Mouse (Mus musculus): ENCODE data around the gene Lipo1.
"Not testable (repeated sequence)": the region's sequence is repeated elsewhere in the genome, so short reads cannot be mapped to it uniquely, and the experiment has no call there.

Gene Lipo1

DNA sequence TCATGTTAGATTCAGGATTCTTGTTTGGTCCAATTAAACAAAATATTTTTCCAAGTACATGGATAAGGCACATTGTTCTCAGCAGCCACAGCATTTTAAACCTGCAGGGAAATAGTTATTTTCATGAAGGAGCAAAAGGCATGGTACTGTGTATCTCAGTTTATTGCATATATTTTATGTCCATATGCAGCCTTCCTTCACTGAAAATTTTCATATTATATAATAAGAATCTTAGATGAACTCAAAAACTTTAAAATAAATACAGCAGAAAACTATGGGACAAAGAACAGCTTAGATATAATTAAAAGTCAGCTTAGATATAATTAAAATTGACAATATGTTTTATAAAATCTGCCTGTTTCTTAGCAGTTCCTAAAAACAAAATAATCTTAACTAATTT lies at the start of gene Lipo1:
Lipo1 (minus strand) TSS at position 101 of the 400 bp plus-strand sequence.
- DNase-seq, result not testable (repeated sequence)

DNA sequence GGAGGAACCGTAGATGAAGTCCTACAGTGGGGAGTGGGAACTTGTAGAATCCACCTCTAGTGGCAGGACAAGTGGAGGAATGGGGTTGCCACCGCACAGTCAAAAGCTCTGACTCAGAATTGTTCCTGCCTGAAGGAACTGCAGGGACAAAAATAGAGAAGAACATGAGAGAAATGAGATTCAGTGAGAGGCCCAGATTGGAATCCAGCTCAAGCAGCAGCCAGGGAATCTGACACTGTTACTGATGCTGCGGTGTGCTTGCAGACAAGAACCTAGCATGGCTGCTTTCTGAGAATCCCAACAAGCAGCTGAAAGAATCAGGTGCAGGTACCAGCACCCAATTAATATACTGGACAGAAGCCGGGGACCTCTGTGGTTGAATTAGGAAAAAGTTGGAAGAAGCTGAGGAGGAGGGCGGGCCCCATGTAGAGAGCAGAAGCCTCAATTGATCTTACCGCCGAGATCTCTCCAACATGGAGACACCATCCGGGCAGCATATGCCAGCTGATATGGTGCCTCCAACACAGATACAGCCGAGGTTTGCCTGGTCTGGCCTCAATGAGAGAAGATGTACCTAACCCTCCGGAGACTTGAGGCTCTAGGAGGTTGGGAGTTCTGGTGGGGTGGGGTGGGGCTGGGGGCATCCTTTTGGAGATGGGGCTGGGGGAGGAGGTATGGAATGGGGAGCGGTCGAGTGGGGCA lies 532 bp downstream of the Lipo1 start:
- DNase-seq, result no peak

GRCm38 (mm10) chr19:33761287-33762086 lies 25.8 kb downstream of the Lipo1 start, which contains the start of gene Lipo3:
Gene Lipo3 (minus strand): TSS chr19:33761951.
- peak; percentile 53 to 69 for DNase-seq

- not testable (repeated sequence) for DNase-seq
Observed at GRCm38 (mm10) chr19:33751259-33751658, 36.0 kb downstream of the Lipo1 start, which contains the start of gene Lipo2. Gene Lipo2 (minus strand): TSS chr19:33751359.

All from cerebellum, postnatal 25 days (tissue).